Mouse (Mus musculus): ENCODE data around the gene Gm10031. TPM values are rescaled to one million over a fixed set of nuclear protein-coding genes. Genes with fewer than 3 reads are reported as not detected.
A peak's percentile ranks its signal among the peaks of the same experiment; 100 is the strongest.

Gene Gm10031
- polyA plus RNA-seq, 2 experiments from 2014 or later: 0.66 to 4.8 TPM

DNA sequence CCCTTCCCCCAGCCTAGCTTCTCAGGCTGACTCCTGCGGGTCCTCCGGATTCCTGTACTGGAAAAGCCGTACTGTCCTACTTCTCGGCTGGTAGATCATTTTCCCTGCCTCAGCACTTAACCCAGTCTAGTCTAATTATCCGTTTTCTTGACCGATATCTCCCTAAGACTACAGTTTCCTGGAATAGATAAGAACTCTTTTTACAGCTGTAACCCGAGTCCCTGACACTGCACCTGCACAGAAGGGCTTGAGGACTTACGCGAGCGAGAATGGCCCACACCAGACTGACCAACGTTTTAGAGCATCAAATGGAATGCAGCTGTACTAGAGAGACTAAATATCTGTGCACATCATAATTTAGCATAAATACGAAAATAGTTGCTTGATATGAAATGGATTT, 20.2 kb downstream of the Gm10031 start:
- ATAC-seq: no peak

DNA sequence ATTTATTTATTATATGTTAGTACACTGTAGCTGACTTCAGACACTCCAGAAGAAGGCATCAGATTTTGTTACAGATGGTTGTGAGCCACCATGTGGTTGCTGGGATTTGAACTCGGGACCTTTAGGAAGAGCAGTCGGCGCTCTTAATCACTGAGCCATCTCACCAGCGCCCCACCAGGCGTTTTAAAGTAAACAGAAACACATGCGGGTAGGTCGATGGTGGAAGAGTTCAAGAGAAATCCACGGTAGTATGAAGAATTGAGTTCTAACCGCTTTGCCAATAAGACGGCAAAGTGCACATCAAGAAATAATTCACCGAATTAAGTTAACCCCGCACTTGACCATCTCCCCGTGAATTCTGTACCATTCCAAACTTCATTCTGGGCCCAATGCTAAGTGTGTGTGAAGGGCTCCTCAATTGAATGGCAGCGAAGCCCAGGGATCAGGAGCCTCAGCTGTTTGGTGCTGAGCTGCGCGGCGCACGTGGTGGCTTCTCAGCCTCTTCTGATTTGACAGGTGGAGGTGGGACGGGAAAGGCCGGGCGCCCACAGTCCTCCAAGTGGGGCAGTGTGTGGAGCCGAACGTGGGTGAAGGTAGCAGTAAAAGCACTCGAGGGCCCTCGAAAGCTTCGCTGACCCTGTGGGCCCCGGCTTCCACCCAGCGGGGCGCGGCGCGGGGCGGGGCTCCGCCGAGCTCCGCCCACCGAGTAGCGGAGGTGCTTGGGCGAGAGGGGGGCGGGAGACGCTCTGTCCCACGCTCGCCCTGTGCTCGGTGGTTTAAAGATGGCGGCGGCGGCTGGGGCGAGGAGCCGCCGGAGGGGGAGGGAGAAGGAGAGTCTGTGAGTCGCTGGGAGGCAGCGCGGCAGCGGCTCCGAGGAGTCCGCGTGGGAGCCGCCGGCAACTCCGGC, 34.5 kb downstream of the Gm10031 start, which contains the start of gene Abl2:
Gene Abl2 (plus strand): TSS at position 763 of the 907 bp plus-strand sequence.
- peak; percentile 95 for ATAC-seq

DNA sequence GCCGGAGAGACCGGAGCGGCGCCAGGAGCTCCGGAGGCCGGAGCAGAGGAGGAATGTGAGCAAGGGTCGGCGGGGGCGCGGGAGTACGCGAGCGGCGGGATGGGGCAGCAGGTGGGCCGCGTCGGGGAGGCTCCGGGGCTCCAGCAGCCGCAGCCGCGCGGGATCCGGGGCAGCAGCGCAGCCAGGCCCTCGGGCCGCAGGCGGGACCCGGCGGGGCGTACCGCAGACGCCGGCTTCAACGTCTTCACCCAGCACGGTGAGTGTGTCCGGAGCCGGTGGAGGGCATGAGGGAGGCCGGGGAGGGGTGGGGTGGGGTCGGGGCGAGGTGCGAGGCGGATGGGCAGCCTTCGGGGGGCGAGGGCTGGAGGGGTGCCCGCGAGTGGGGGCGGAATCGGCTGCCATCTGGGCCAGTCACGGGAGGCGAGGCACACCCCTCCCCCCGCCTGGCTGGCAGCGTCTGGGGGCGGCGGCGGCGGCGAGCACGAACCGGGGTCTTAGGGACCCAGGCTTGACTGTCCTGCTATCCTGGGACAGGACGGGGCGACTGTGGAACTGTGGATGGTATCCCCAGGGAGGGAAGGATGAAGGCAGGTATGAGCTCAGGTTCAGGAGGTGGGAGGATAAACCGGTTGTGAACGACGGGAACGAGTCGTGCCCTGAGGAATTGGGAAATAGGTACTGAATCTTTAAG, 35.3 kb downstream of the Gm10031 start:
- ATAC-seq: peak; percentile 8

DNA sequence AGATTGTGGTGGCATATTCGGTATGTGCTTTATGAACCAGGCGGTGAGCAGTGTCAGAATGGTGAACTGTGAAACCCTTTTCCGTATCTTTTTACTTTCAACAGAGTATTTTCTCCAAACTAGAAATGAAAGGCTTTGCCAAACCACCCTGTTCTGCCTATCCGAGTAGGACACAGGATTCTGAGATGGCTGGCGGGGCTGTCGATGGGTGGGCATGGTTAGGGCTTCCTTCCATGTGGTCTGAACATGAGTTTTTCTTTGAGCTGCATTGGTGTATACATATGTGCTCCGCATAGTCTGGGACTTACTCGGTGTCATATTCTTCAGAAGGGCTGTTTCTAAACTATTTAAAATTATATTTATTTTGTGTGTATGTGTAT, 35.8 kb downstream of the Gm10031 start:
- no peak for ATAC-seq

DNA sequence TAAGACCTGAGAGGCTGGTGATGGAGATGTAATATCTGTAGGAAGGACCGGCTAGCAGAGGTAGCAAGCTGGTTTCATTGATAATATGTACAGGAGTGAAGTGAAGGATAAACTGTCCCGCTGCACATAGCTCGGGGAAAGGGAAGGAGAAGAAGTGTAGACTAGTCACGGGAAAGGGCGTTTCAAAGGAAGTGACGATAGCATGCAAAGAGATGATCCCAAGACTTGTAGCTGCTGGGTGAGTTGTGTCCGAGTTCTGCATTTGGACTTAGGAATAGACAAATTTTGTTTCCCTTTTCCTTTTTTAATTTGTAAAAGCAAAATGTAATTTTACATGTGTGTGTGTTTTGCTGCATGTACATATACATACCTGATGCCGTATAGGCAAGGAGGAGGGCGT, 36.7 kb downstream of the Gm10031 start:
- no peak for ATAC-seq

DNA sequence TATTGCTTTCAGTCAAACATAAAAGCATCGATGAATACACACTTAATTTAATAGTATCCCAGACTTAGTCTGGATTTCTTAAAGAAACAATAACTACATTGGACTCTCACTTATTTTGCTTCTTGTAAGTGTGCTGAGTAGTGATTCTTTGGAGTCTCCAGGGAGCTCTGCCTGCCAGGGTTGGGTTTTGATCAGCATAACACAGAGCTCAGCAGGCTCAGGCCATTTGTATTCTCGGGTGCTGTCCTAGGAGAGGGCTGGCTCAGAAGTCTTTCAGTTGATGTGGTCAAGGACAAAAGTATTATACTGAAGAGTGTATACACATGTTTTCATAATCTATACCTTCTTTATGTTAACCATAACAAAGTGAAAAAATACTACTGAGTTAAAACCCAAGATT, 41.5 kb downstream of the Gm10031 start:
- ATAC-seq: no peak

DNA sequence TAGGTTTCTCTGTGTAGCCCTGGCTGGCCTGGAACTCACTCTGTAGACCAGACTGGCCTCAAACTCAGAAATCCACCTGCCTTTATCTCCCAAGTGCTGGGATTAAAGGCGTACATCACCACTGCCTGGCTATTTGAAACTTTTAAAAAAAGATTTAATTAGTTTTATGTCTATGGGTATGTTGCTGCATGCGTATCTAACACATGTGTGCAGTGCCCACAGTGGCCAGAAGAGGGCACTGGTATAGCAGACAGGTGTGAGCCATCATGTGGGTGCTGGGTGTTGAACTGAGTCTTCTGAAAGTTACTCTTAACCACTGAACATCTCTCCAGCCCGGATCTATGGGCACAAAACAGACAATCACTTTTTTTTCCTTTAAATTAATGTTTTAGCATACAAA, 42.3 kb downstream of the Gm10031 start:
- ATAC-seq: peak; percentile 49

DNA sequence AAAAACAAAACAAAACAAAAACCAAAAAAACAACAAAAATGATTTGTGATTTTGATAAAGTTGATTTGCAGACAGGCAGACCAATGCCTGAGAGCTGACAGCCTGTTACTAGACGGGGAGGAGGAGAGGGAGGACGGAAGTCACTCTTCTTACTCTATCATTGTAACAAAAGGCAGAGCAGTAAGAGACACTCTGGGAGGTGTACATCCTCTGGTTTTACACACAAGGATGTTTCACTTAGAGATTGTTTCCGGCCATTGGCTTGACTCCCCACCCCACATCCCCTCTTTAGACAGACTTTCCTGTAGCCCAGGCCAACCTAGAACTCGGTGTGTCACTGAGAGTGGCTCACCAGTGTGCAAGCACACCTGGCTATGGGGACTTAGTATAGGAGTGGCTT, 45.8 kb downstream of the Gm10031 start:
- ATAC-seq: peak; percentile 53

DNA sequence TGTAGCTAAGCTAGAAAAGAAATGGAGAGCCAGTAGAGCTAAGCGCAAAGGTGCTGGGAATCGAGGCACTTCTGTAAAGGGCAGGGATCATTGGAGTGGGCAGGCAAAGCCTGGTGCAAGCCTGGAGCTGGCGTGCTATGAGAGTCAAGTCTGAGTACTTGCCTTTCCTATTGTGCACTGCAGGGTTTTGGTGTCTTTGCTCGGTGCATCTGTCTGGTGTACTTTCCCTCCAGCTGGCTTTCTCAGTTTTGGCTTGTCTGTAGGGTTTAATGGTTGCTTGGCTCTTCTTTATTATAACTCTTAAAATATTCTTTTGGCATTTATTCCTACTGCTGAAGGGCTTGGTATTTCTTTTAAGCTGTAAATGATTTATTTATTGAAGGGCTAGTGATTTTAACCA, 49.1 kb downstream of the Gm10031 start:
- no peak for ATAC-seq

Other genes starting within 250 kb of the Gm10031 start
- not detected for gene Tdrd5, start 220.3 kb upstream of the Gm10031 start, polyA plus RNA-seq (2017; shearing (Covaris generic))
- gene Nphs2, start 213.3 kb upstream of the Gm10031 start, polyA plus RNA-seq (2017; shearing (Covaris generic)): not detected
- 1,000 to 10,000 TPM; 2,130 to 3,550 TPM for gene Gm2000, start 158.0 kb upstream of the Gm10031 start, polyA plus RNA-seq (2017; shearing (Covaris generic))
- gene Axdnd1, start 102.9 kb upstream of the Gm10031 start, polyA plus RNA-seq (2017; shearing (Covaris generic)): 1 to 10 TPM in 1 of 2 experiments, under 1 TPM in 1; 0.93 to 1.2 TPM
- gene Soat1, start 49.7 kb upstream of the Gm10031 start, polyA plus RNA-seq (2017; shearing (Covaris generic)): 10 to 100 TPM; 56.3 TPM
- gene Abl2, start 34.8 kb downstream of the Gm10031 start, polyA plus RNA-seq (2017; shearing (Covaris generic)): 1 to 10 TPM; 4.6 to 4.9 TPM
- 10 to 100 TPM; 28.4 to 29.6 TPM for gene Tor3a, start 150.3 kb downstream of the Gm10031 start, polyA plus RNA-seq (2017; shearing (Covaris generic))
- gene Fam20b, start 195.1 kb downstream of the Gm10031 start, polyA plus RNA-seq (2017; shearing (Covaris generic)): 10 to 100 TPM; 11.5 to 18.8 TPM

Measured in CD4-positive, CD25-positive, alpha-beta regulatory T cell, adult 4 months (primary cell).